In the genomic region with DNA sequence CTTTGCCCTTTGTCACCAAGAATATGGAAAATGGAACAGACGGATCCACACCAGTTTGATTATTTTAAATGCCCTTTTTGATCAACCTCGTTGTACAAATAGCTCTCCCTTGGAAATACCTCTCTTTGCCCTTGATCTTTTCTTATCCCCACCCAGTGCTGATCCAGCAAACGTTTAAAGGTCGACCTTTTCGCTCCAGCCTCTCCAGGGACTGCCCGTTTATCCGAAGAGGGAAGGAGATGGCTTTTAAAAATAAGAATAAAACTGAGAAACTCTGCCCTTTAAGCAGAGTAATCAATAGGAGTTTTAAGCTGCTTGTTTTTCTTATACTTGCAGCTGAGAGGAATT, we compare ENCODE assay signal across 8 mouse cellular contexts. TPM values are rescaled to one million over a fixed set of nuclear protein-coding genes. Genes with fewer than 3 reads are reported as not detected.
A peak's percentile ranks its signal among the peaks of the same experiment; 100 is the strongest.
DNase-seq lines count a peak whose midpoint lies in the region; ATAC-seq and TF ChIP-seq lines count a peak whose summit lies in the region.

No protein-coding gene starts in this region.

- 2% methylated on average over 7 of the region's 7 CpGs for WGBS in heart, embryonic 13.5 days
- 1% methylated on average over 7 of the region's 7 CpGs for WGBS in hindbrain, embryonic 10.5 days
- WGBS in liver, embryonic 16.5 days (ENCODE audit: insufficient replicate concordance), result 10% methylated on average over 7 of the region's 7 CpGs

- TF ChIP-seq POLR2A in MEL (IDR thresholded peaks at IDR 0.05; ENCODE audit: control insufficient read depth in 1 of 2, insufficient read depth in 1 of 2, low read depth in 1 of 2, low read length in 2 of 2, poor library complexity in 1 of 2), result no peak

- peaks cover 18% of the 10 kb centered on the region for H3K36me3 ChIP-seq in heart, embryonic 13.5 days
- peaks cover 0 to 12% of the 10 kb centered on the region in 2 experiments; a peak in 2 of 4 replicates for H3K36me3 ChIP-seq in MEL (ENCODE audit: control insufficient read depth in 1 of 2, insufficient read depth in 2 of 2, low read length in 2 of 2)
- peaks cover 18% of the 10 kb centered on the region for H3K36me3 ChIP-seq in hindbrain, embryonic 10.5 days
- H3K36me3 ChIP-seq in liver, embryonic 16.5 days (ENCODE audit: control insufficient read depth, insufficient read depth), result peaks cover 11% of the 10 kb centered on the region

- H3K4me2 ChIP-seq in heart, embryonic 13.5 days, result peak overlapping the region; percentile 82
- peak overlapping the region; percentile 98 for H3K4me2 ChIP-seq in liver, embryonic 16.5 days (ENCODE audit: low read depth, low read length)

- H3K27me3 ChIP-seq in heart, embryonic 13.5 days (replicated peaks), result no peaks in the 10 kb centered on the region
- H3K27me3 ChIP-seq in MEL (ENCODE audit: control insufficient read depth in 1 of 2, insufficient read depth in 2 of 2, low read length in 2 of 2), result no peaks in the 10 kb centered on the region
- no peaks in the 10 kb centered on the region for H3K27me3 ChIP-seq in hindbrain, embryonic 10.5 days (ENCODE audit: insufficient read depth, poor library complexity, severe bottlenecking)
- no peaks in the 10 kb centered on the region for H3K27me3 ChIP-seq in liver, embryonic 16.5 days (ENCODE audit: control insufficient read depth, insufficient read depth, low read depth, low read length)

- peaks cover 48% of the 10 kb centered on the region for H3K4me1 ChIP-seq in heart, embryonic 13.5 days
- peaks cover 4 to 8% of the 10 kb centered on the region in 2 experiments for H3K4me1 ChIP-seq in MEL (ENCODE audit: control insufficient read depth in 1 of 2, insufficient read depth in 2 of 2, low read length in 2 of 2)
- peaks cover 47% of the 10 kb centered on the region for H3K4me1 ChIP-seq in hindbrain, embryonic 10.5 days (replicated peaks)
- H3K4me1 ChIP-seq in liver, embryonic 16.5 days (ENCODE audit: control insufficient read depth, low read depth, low read length), result peaks cover 8% of the 10 kb centered on the region

- ATAC-seq in heart, embryonic 13.5 days (ENCODE audit: extremely low read depth, insufficient number of reproducible peaks, low FRiP score, low TSS enrichment), result no peak
- no peak for ATAC-seq in liver, embryonic 16.5 days (ENCODE audit: low read depth)

- no peak for TF ChIP-seq CTCF in MEL (IDR thresholded peaks at IDR 0.05 in 2 of 3, conservative IDR thresholded peaks at IDR 0.05 in 1 of 3; ENCODE audit: control insufficient read depth in 1 of 3, insufficient read depth in 1 of 3, low read depth in 2 of 3, low read length in 3 of 3, poor library complexity in 1 of 3, severe bottlenecking in 1 of 3)

- TF ChIP-seq RAD21 in MEL (IDR thresholded peaks at IDR 0.05; ENCODE audit: low read depth, low read length), result no peak

- peak overlapping the region; percentile 98 for H3K4me3 ChIP-seq in heart, embryonic 13.5 days
- H3K4me3 ChIP-seq in MEL (ENCODE audit: control insufficient read depth in 1 of 2, insufficient read depth in 1 of 2, low read depth in 2 of 2, low read length in 2 of 2), result peak overlapping the region; percentile 75 to 90
- H3K4me3 ChIP-seq in hindbrain, embryonic 10.5 days, result peak overlapping the region; percentile 74
- H3K4me3 ChIP-seq in liver, embryonic 16.5 days (ENCODE audit: low read depth, low read length), result peak overlapping the region; percentile 98

- H3K27ac ChIP-seq in heart, embryonic 13.5 days (replicated peaks), result peak overlapping the region; percentile 98
- no peak overlapping the region for H3K27ac ChIP-seq in MEL (ENCODE audit: control insufficient read depth, low read depth, low read length)
- peak overlapping the region; percentile 97 for H3K27ac ChIP-seq in hindbrain, embryonic 10.5 days
- H3K27ac ChIP-seq in liver, embryonic 16.5 days (ENCODE audit: low read length), result peak overlapping the region; percentile 29; the same call in 1 of the 2 replicates

- DNase-seq in heart, postnatal 25 days (ENCODE audit: low spot score), result no peak
- DNase-seq in MEL (ENCODE audit: low read depth, low spot score), result no peak
- no peak for DNase-seq in hindbrain, embryonic 10.5 days (ENCODE audit: low spot score)
- no peak for DNase-seq in c-Kit-positive CD71-positive TER-119-positive erythroid progenitor cells, embryonic 14.5 days (ENCODE audit: low spot score)
- DNase-seq in spleen, postnatal 14 days (ENCODE audit: low spot score in 2 of 2), result no peak
- DNase-seq in urinary bladder, postnatal 4 days (ENCODE audit: low spot score in 2 of 2), result no peak

- TF ChIP-seq EP300 in MEL (IDR thresholded peaks at IDR 0.05; ENCODE audit: low read depth in 1 of 2, low read length in 2 of 2), result no peak

- H3K79me2 ChIP-seq in MEL (ENCODE audit: control insufficient read depth, insufficient read depth, low read length, poor library complexity), result peaks cover 12% of the 10 kb centered on the region; the same call in 1 of the 2 replicates

- no peaks in the 10 kb centered on the region for H3K9me3 ChIP-seq in heart, embryonic 13.5 days
- no peaks in the 10 kb centered on the region for H3K9me3 ChIP-seq in MEL (replicated peaks; ENCODE audit: insufficient read depth, low read length)
- no peaks in the 10 kb centered on the region for H3K9me3 ChIP-seq in hindbrain, embryonic 10.5 days
- H3K9me3 ChIP-seq in liver, embryonic 16.5 days (replicated peaks; ENCODE audit: control insufficient read depth, low read length), result no peaks in the 10 kb centered on the region

- H3K9ac ChIP-seq in heart, embryonic 13.5 days, result peak overlapping the region; percentile 100
- H3K9ac ChIP-seq in MEL (ENCODE audit: control insufficient read depth, low read depth, low read length, poor library complexity, severe bottlenecking), result peak overlapping the region; percentile 88
- H3K9ac ChIP-seq in liver, embryonic 16.5 days (ENCODE audit: low read depth, low read length), result peak overlapping the region; percentile 97

- intact Hi-C loops in heart, postnatal 25 days (cut with DNase I), result loop anchor here (5.0 kb wide), 1 partner anchor 115 kb away; a partner anchor contains a TSS

TF ChIP-seq in MEL, 35 proteins besides CTCF, POLR2A, EP300 and RAD21:
- TF ChIP-seq SIN3A (IDR thresholded peaks at IDR 0.05; ENCODE audit: low read length) (peak; percentile 51; the same call in 1 of the 2 replicates), GABPA (IDR thresholded peaks at IDR 0.05; ENCODE audit: low read depth, low read length) (no peak), CHD1 (IDR thresholded peaks at IDR 0.05; ENCODE audit: low read depth, low read length) (peak; percentile 78; the same call in 1 of the 2 replicates), MAX (IDR thresholded peaks at IDR 0.05; ENCODE audit: low read length) (no peak), MXI1 (IDR thresholded peaks at IDR 0.05; ENCODE audit: low read depth, low read length) (no peak), TBP (IDR thresholded peaks at IDR 0.05; ENCODE audit: low read depth, low read length) (0 out of 2 replicates have a peak, but pooled peaks have one; percentile 9), BHLHE40 (IDR thresholded peaks at IDR 0.05; ENCODE audit: borderline replicate concordance, low read depth, low read length) (no peak), ZMIZ1 (IDR thresholded peaks at IDR 0.05; ENCODE audit: low read depth, low read length) (no peak)

RNA-seq across cellular contexts. Expression of a gene that starts 1.2 kb away (rescaled TPM):
- polyA plus RNA-seq in heart, embryonic 13.5 days (2015; fragmentation: Nextera tagmentation; extraction: Ambion mirVana), result 26.1 and 29.9 TPM in 2 replicates
- total RNA-seq in heart, postnatal 25 days (2021), result 10 to 100 TPM; 57.2 to 60.6 TPM
- total RNA-seq in MEL (2012; rRNA removed), result 2.4 and 3.4 TPM in 2 replicates
- 1 to 10 TPM in 1 of 2 experiments, not detected in 1; 7.5 TPM for polyA plus RNA-seq in MEL (2012; ENCODE audit: insufficient read depth in 1 of 2, insufficient read length in 2 of 2, low read depth in 1 of 2, low replicate concordance in 2 of 2, missing spikeins in 1 of 2)
- 22.3 and 31.1 TPM in 2 replicates for polyA plus RNA-seq in hindbrain, embryonic 10.5 days (2016; fragmentation: Nextera tagmentation; extraction: Ambion mirVana)
- polyA plus RNA-seq in liver, embryonic 16.5 days (2015; fragmentation: Nextera tagmentation; extraction: Ambion mirVana), result 11.6 and 11.8 TPM in 2 replicates

RNA-seq across cellular contexts. Expression of a gene that starts 33.3 kb away (rescaled TPM):
- polyA plus RNA-seq in heart, embryonic 13.5 days (2015; fragmentation: Nextera tagmentation; extraction: Ambion mirVana), result 2.0 and 2.2 TPM in 2 replicates
- 1 to 10 TPM; 2.3 to 3.1 TPM for total RNA-seq in heart, postnatal 25 days (2021)
- not detected in 2 replicates for total RNA-seq in MEL (2012; rRNA removed)
- polyA plus RNA-seq in MEL (2012; ENCODE audit: insufficient read depth in 1 of 2, insufficient read length in 2 of 2, low read depth in 1 of 2, low replicate concordance in 2 of 2, missing spikeins in 1 of 2), result not detected
- 0.61 and 2.0 TPM in 2 replicates for polyA plus RNA-seq in hindbrain, embryonic 10.5 days (2016; fragmentation: Nextera tagmentation; extraction: Ambion mirVana)
- polyA plus RNA-seq in liver, embryonic 16.5 days (2015; fragmentation: Nextera tagmentation; extraction: Ambion mirVana), result 0.09 and 0.14 TPM in 2 replicates
